Mouse (Mus musculus): ENCODE measurements at regions not wholly inside any gene's neighbourhood (a gene's known extent, or its start where the extent isn't known, plus 50 kb on each side); places are given as distances from the start of the nearest gene placed in this dataset.

- Histone ChIP-seq H3K36me3 (ENCODE audit: control insufficient read depth in 1 of 2, insufficient read depth in 2 of 2, low read length in 2 of 2) (no peaks in the 10 kb centered on the region), H3K9ac (ENCODE audit: control insufficient read depth, low read depth, low read length, poor library complexity, severe bottlenecking) (no peak overlapping the region), H3K79me2 (ENCODE audit: control insufficient read depth, insufficient read depth, low read length, poor library complexity) (no peaks in the 10 kb centered on the region), H3K27ac (ENCODE audit: control insufficient read depth, low read depth, low read length) (no peak overlapping the region), H3K9me3 (replicated peaks; ENCODE audit: insufficient read depth, low read length) (no peaks in the 10 kb centered on the region), H3K4me1 (ENCODE audit: control insufficient read depth in 1 of 2, insufficient read depth in 2 of 2, low read length in 2 of 2) (no peaks in the 10 kb centered on the region), H3K27me3 (ENCODE audit: control insufficient read depth in 1 of 2, insufficient read depth in 2 of 2, low read length in 2 of 2) (no peaks in the 10 kb centered on the region), H3K4me3 (ENCODE audit: control insufficient read depth in 1 of 2, insufficient read depth in 1 of 2, low read depth in 2 of 2, low read length in 2 of 2) (no peak overlapping the region)
- TF ChIP-seq EP300 (IDR thresholded peaks at IDR 0.05; ENCODE audit: low read depth in 1 of 2, low read length in 2 of 2) (no peak), BHLHE40 (IDR thresholded peaks at IDR 0.05; ENCODE audit: borderline replicate concordance, low read depth, low read length) (no peak), CHD2 (IDR thresholded peaks at IDR 0.05; ENCODE audit: low read length) (no peak), NELFE (IDR thresholded peaks at IDR 0.05; ENCODE audit: low read depth, low read length) (no peak), ETS1 (IDR thresholded peaks at IDR 0.05; ENCODE audit: low read depth, low read length) (no peak), RCOR1 (IDR thresholded peaks at IDR 0.05; ENCODE audit: low read depth, low read length) (no peak), USF1 (IDR thresholded peaks at IDR 0.05; ENCODE audit: low read depth, low read length) (no peak), NRF1 (IDR thresholded peaks at IDR 0.05; ENCODE audit: insufficient read depth, low read depth, low read length, poor library complexity, severe bottlenecking) (no peak), MXI1 (IDR thresholded peaks at IDR 0.05; ENCODE audit: low read depth, low read length) (no peak), CTCF (IDR thresholded peaks at IDR 0.05 in 2 of 3, conservative IDR thresholded peaks at IDR 0.05 in 1 of 3; ENCODE audit: control insufficient read depth in 1 of 3, insufficient read depth in 1 of 3, low read depth in 2 of 3, low read length in 3 of 3, poor library complexity in 1 of 3, severe bottlenecking in 1 of 3) (no peak), MAFK (IDR thresholded peaks at IDR 0.05; ENCODE audit: borderline replicate concordance, low read depth, low read length) (no peak), GABPA (IDR thresholded peaks at IDR 0.05; ENCODE audit: low read depth, low read length) (no peak), TBP (IDR thresholded peaks at IDR 0.05; ENCODE audit: low read depth, low read length) (no peak), MAX (IDR thresholded peaks at IDR 0.05; ENCODE audit: low read length) (no peak), E2F4 (IDR thresholded peaks at IDR 0.05; ENCODE audit: borderline replicate concordance, low read depth, low read length) (no peak), SIN3A (IDR thresholded peaks at IDR 0.05; ENCODE audit: low read length) (no peak), USF2 (IDR thresholded peaks at IDR 0.05; ENCODE audit: borderline replicate concordance in 1 of 2, insufficient read depth in 1 of 2, low read depth in 1 of 2, low read length in 2 of 2) (no peak), GATA1 (IDR thresholded peaks at IDR 0.05; ENCODE audit: low read depth, low read length) (no peak), MEF2A (IDR thresholded peaks at IDR 0.05; ENCODE audit: extremely low read depth, insufficient replicate concordance, low read depth, low read length, poor library complexity, severe bottlenecking) (no peak), POLR2AphosphoS2 (IDR thresholded peaks at IDR 0.05; ENCODE audit: low read length) (no peak)
- DNase-seq (ENCODE audit: low read depth, low spot score): no peak
These were observed 275.4 kb upstream of the Zfp507 start for GRCm38 (mm10) chr7:36078089-36078654.

GRCm38 (mm10) chr7:36077271-36077670, 274.5 kb upstream of the Zfp507 start:
- no peak for TF ChIP-seq SMC3 (IDR thresholded peaks at IDR 0.05; ENCODE audit: low read depth, low read length)
- TF ChIP-seq POLR2AphosphoS2 (IDR thresholded peaks at IDR 0.05; ENCODE audit: low read length): no peak
- no peak for TF ChIP-seq JUND (IDR thresholded peaks at IDR 0.05; ENCODE audit: low read depth, low read length)
- no peak for TF ChIP-seq RAD21 (IDR thresholded peaks at IDR 0.05; ENCODE audit: low read depth, low read length)
- no peak for TF ChIP-seq GABPA (IDR thresholded peaks at IDR 0.05; ENCODE audit: low read depth, low read length)
- no peak for TF ChIP-seq TAL1 (IDR thresholded peaks at IDR 0.05; ENCODE audit: low read length)
- TF ChIP-seq MEF2A (IDR thresholded peaks at IDR 0.05; ENCODE audit: extremely low read depth, insufficient replicate concordance, low read depth, low read length, poor library complexity, severe bottlenecking): no peak
- TF ChIP-seq UBTF (IDR thresholded peaks at IDR 0.05; ENCODE audit: borderline replicate concordance, insufficient read depth, low read depth, low read length): no peak
- TF ChIP-seq CHD2 (IDR thresholded peaks at IDR 0.05; ENCODE audit: low read length): no peak
- no peak for TF ChIP-seq KAT2A (conservative IDR thresholded peaks at IDR 0.05; ENCODE audit: low read depth, low read length)
- no peak for TF ChIP-seq MAX (IDR thresholded peaks at IDR 0.05; ENCODE audit: low read length)
- no peak for TF ChIP-seq POLR2A (IDR thresholded peaks at IDR 0.05; ENCODE audit: control insufficient read depth in 1 of 2, insufficient read depth in 1 of 2, low read depth in 1 of 2, low read length in 2 of 2, poor library complexity in 1 of 2)
- TF ChIP-seq USF2 (IDR thresholded peaks at IDR 0.05; ENCODE audit: borderline replicate concordance in 1 of 2, insufficient read depth in 1 of 2, low read depth in 1 of 2, low read length in 2 of 2): no peak
- TF ChIP-seq EP300 (IDR thresholded peaks at IDR 0.05; ENCODE audit: low read depth in 1 of 2, low read length in 2 of 2): no peak
- TF ChIP-seq MXI1 (IDR thresholded peaks at IDR 0.05; ENCODE audit: low read depth, low read length): no peak
- no peak for TF ChIP-seq GATA1 (IDR thresholded peaks at IDR 0.05; ENCODE audit: low read depth, low read length)
- TF ChIP-seq MYC (IDR thresholded peaks at IDR 0.05; ENCODE audit: low read depth, low read length): no peak
- Histone ChIP-seq H3K27me3 (ENCODE audit: control insufficient read depth in 1 of 2, insufficient read depth in 2 of 2, low read length in 2 of 2) (no peaks in the 10 kb centered on the region), H3K36me3 (ENCODE audit: control insufficient read depth in 1 of 2, insufficient read depth in 2 of 2, low read length in 2 of 2) (no peaks in the 10 kb centered on the region), H3K9me3 (replicated peaks; ENCODE audit: insufficient read depth, low read length) (no peaks in the 10 kb centered on the region), H3K27ac (ENCODE audit: control insufficient read depth, low read depth, low read length) (no peak overlapping the region), H3K4me3 (ENCODE audit: control insufficient read depth in 1 of 2, insufficient read depth in 1 of 2, low read depth in 2 of 2, low read length in 2 of 2) (no peak overlapping the region), H3K9ac (ENCODE audit: control insufficient read depth, low read depth, low read length, poor library complexity, severe bottlenecking) (no peak overlapping the region), H3K79me2 (ENCODE audit: control insufficient read depth, insufficient read depth, low read length, poor library complexity) (no peaks in the 10 kb centered on the region), H3K4me1 (ENCODE audit: control insufficient read depth in 1 of 2, insufficient read depth in 2 of 2, low read length in 2 of 2) (no peaks in the 10 kb centered on the region)
- DNase-seq (ENCODE audit: low read depth, low spot score): no peak
